Mouse (Mus musculus): Measurements from ENCODE around the gene Amigo2. TPM values are rescaled to one million over a fixed set of nuclear protein-coding genes. Genes with fewer than 3 reads are reported as not detected.

The Amigo2 gene
- total and polyA plus RNA-seq, 3 experiments = 6.4 to 23.0 (median 19.1) TPM

DNA sequence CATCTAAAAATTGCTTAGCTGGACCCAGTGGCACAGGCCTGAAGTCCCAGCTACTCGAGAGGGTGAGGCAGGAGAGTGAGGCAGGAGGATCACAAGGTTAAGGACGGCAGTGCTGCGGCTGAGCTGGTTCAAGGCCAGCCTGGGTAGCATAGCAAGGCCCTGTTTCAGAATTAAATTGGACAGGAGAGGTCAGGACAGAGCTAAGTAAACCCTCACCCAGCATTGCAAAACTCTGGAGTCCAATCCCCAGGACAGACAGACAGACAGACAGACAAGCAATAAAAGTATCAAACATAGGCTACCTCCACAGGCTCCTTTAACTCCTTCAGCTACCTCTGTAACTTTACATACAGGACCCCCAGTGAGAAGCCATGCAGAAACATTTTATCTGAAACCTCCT lies 42.2 kb downstream of the Amigo2 start:
- Histone ChIP-seq H3K9ac (ENCODE audit: insufficient read depth, low read depth) (no peak overlapping the region), H3K4me1 (ENCODE audit: control insufficient read depth in 1 of 2, insufficient read depth in 2 of 2) (peaks cover 2 to 10% of the 10 kb centered on the region in 2 experiments; a peak in 3 of 4 replicates), H3K4me2 (ENCODE audit: insufficient read depth, low read depth, poor library complexity, severe bottlenecking) (no peak overlapping the region), H3K79me2 (replicated peaks; ENCODE audit: control insufficient read depth, extremely low read depth, insufficient read depth, poor library complexity, severe bottlenecking) (no peaks in the 10 kb centered on the region), H3K9me3 (replicated peaks; ENCODE audit: low read length) (peaks cover 4% of the 10 kb centered on the region), H3K36me3 (replicated peaks in 1 of 2; ENCODE audit: control insufficient read depth in 1 of 2, insufficient read depth in 1 of 2, low read length in 1 of 2) (peaks cover 0 to 7% of the 10 kb centered on the region in 2 experiments), H3K4me3 (replicated peaks in 1 of 3; ENCODE audit: low read depth in 2 of 3, low read length in 2 of 3, poor library complexity in 1 of 3) (no peak overlapping the region), H3K27me3 (replicated peaks) (no peaks in the 10 kb centered on the region), H3K27ac (ENCODE audit: insufficient read depth, low read depth) (no peak overlapping the region)
- in situ Hi-C loops (cut with MboI; ENCODE audit: low pct_ligation_motif_present, low pct_unique_long_range_greater_than_20kb, low sequenced_read_pairs) (no loop called here), dilution Hi-C loops (cut with MboI; ENCODE audit: extremely low pct_ligation_motif_present, extremely low pct_unique_long_range_greater_than_20kb, low sequenced_read_pairs) (no loop called here)
- no peak for DNase-seq (ENCODE audit: extremely low read depth)
- TF ChIP-seq POLR2A (IDR thresholded peaks at IDR 0.05; ENCODE audit: low read depth, low read length) (no peak), SIN3A (IDR thresholded peaks at IDR 0.05; ENCODE audit: low read length) (no peak), USF1 (IDR thresholded peaks at IDR 0.05; ENCODE audit: low read depth, low read length) (no peak), ZMIZ1 (IDR thresholded peaks at IDR 0.05; ENCODE audit: low read depth, low read length) (no peak), MYC (IDR thresholded peaks at IDR 0.05; ENCODE audit: low read depth, low read length) (no peak), PAX5 (IDR thresholded peaks at IDR 0.05; ENCODE audit: low read length) (no peak), NELFE (IDR thresholded peaks at IDR 0.05; ENCODE audit: low read depth, low read length) (no peak), MAX (IDR thresholded peaks at IDR 0.05; ENCODE audit: low read length) (no peak), HCFC1 (IDR thresholded peaks at IDR 0.05; ENCODE audit: low read depth, low read length) (no peak), CTCF (conservative IDR thresholded peaks at IDR 0.05 in 1 of 2, IDR thresholded peaks at IDR 0.05 in 1 of 2; ENCODE audit: low read depth in 2 of 2, low read length in 2 of 2) (no peak), ETS1 (conservative IDR thresholded peaks at IDR 0.05; ENCODE audit: low read depth, low read length) (no peak), MAZ (IDR thresholded peaks at IDR 0.05; ENCODE audit: low read depth, low read length) (no peak), UBTF (IDR thresholded peaks at IDR 0.05; ENCODE audit: low read depth, low read length) (no peak), E2F4 (IDR thresholded peaks at IDR 0.05; ENCODE audit: insufficient replicate concordance, low read depth, low read length) (no peak), EP300 (IDR thresholded peaks at IDR 0.05; ENCODE audit: low read length) (no peak)

- no peak overlapping the region for H3K4me3 ChIP-seq (replicated peaks in 1 of 3; ENCODE audit: low read depth in 2 of 3, low read length in 2 of 3, poor library complexity in 1 of 3)
- H3K27ac ChIP-seq (ENCODE audit: insufficient read depth, low read depth) = no peak overlapping the region
- dilution Hi-C loops (cut with MboI; ENCODE audit: extremely low pct_ligation_motif_present, extremely low pct_unique_long_range_greater_than_20kb, low sequenced_read_pairs) (no loop called here), in situ Hi-C loops (cut with MboI; ENCODE audit: low pct_ligation_motif_present, low pct_unique_long_range_greater_than_20kb, low sequenced_read_pairs) (loop anchor here (5.0 to 10.0 kb wide), 3 partner anchors 41 to 468 kb away; no protein-coding TSS in a partner anchor)
- no peaks in the 10 kb centered on the region for H3K79me2 ChIP-seq (replicated peaks; ENCODE audit: control insufficient read depth, extremely low read depth, insufficient read depth, poor library complexity, severe bottlenecking)
- TF ChIP-seq ZC3H11A (IDR thresholded peaks at IDR 0.05; ENCODE audit: low read depth, low read length) = no peak
- TF ChIP-seq POLR2A (IDR thresholded peaks at IDR 0.05; ENCODE audit: low read depth, low read length) = no peak
- no peak for TF ChIP-seq CTCF (conservative IDR thresholded peaks at IDR 0.05 in 1 of 2, IDR thresholded peaks at IDR 0.05 in 1 of 2; ENCODE audit: low read depth in 2 of 2, low read length in 2 of 2)
- TF ChIP-seq MEF2A (IDR thresholded peaks at IDR 0.05; ENCODE audit: borderline replicate concordance, low read depth, low read length) = no peak
- H3K4me2 ChIP-seq (ENCODE audit: insufficient read depth, low read depth, poor library complexity, severe bottlenecking) = no peak overlapping the region
- DNase-seq (ENCODE audit: extremely low read depth) = no peak
- H3K9me3 ChIP-seq (replicated peaks; ENCODE audit: low read length) = no peaks in the 10 kb centered on the region
- H3K27me3 ChIP-seq (replicated peaks) = no peaks in the 10 kb centered on the region
- no peak overlapping the region for H3K9ac ChIP-seq (ENCODE audit: insufficient read depth, low read depth)
- peaks cover 2 to 7% of the 10 kb centered on the region in 2 experiments; a peak in 3 of 4 replicates for H3K4me1 ChIP-seq (ENCODE audit: control insufficient read depth in 1 of 2, insufficient read depth in 2 of 2)
- peaks cover 0 to 17% of the 10 kb centered on the region in 2 experiments for H3K36me3 ChIP-seq (replicated peaks in 1 of 2; ENCODE audit: control insufficient read depth in 1 of 2, insufficient read depth in 1 of 2, low read length in 1 of 2)
Observed at GRCm38 (mm10) chr15:97196644-97197043, 50.4 kb downstream of the Amigo2 start.
